Mouse (Mus musculus): ENCODE results near the gene Gabpb2. TPM values are rescaled to one million over a fixed set of nuclear protein-coding genes. Genes with fewer than 3 reads are reported as not detected.

The Gabpb2 gene
- total and polyA plus RNA-seq, 3 experiments: 4.5 to 21.1 (median 19.0) TPM

Small RNAs within 50 kb of the gene (microRNA-seq; reads per million reads assigned to microRNA genes)
- gene Mir8099-1: 0 reads per million in 2 experiments

Other genes with a start within 250 kb of the Gabpb2 start
- 10 to 100 TPM; 57.0 to 68.7 TPM for gene Pi4kb, start 243.2 kb downstream of the Gabpb2 start, total RNA-seq (2021)
- gene Pi4kb, start 243.2 kb downstream of the Gabpb2 start, polyA plus RNA-seq (2012; rRNA removed): 29.3 and 29.9 TPM in 2 replicates
- 10 to 100 TPM; 26.3 to 29.5 TPM for gene Zfp687, start 202.5 kb downstream of the Gabpb2 start, total RNA-seq (2021)
- gene Zfp687, start 202.5 kb downstream of the Gabpb2 start, polyA plus RNA-seq (2012; rRNA removed): 27.9 and 32.0 TPM in 2 replicates
- gene Psmd4, start 175.3 kb downstream of the Gabpb2 start, total RNA-seq (2021): 100 to 1,000 TPM; 312 to 335 TPM
- 105 and 114 TPM in 2 replicates for gene Psmd4, start 175.3 kb downstream of the Gabpb2 start, polyA plus RNA-seq (2012; rRNA removed)
- 10 to 100 TPM; 40.8 to 49.9 TPM for gene Pip5k1a, start 111.0 kb downstream of the Gabpb2 start, total RNA-seq (2021)
- 16.4 and 18.7 TPM in 2 replicates for gene Pip5k1a, start 111.0 kb downstream of the Gabpb2 start, polyA plus RNA-seq (2012; rRNA removed)
- 10 to 100 TPM; 52.4 to 64.0 TPM for gene Vps72, start 106.9 kb downstream of the Gabpb2 start, total RNA-seq (2021)
- 82.4 and 83.0 TPM in 2 replicates for gene Vps72, start 106.9 kb downstream of the Gabpb2 start, polyA plus RNA-seq (2012; rRNA removed)
- under 1 TPM; 0.48 to 0.52 TPM for gene Tmod4, start 93.4 kb downstream of the Gabpb2 start, total RNA-seq (2021)
- 0.17 and 0.30 TPM in 2 replicates for gene Tmod4, start 93.4 kb downstream of the Gabpb2 start, polyA plus RNA-seq (2012; rRNA removed)
- 10 to 100 TPM; 33.4 to 37.0 TPM for gene Scnm1, start 83.9 kb downstream of the Gabpb2 start, total RNA-seq (2021)
- 17.6 and 18.6 TPM in 2 replicates for gene Scnm1, start 83.9 kb downstream of the Gabpb2 start, polyA plus RNA-seq (2012; rRNA removed)
- gene Lysmd1, start 83.8 kb downstream of the Gabpb2 start, total RNA-seq (2021): 1 to 10 TPM; 7.1 to 9.0 TPM
- gene Lysmd1, start 83.8 kb downstream of the Gabpb2 start, polyA plus RNA-seq (2012; rRNA removed): 3.7 and 4.7 TPM in 2 replicates
- 1 to 10 TPM; 2.0 to 2.2 TPM for gene Tnfaip8l2, start 75.6 kb downstream of the Gabpb2 start, total RNA-seq (2021)
- 3.7 and 4.9 TPM in 2 replicates for gene Tnfaip8l2, start 75.6 kb downstream of the Gabpb2 start, polyA plus RNA-seq (2012; rRNA removed)
- 1 to 10 TPM; 2.6 to 3.8 TPM for gene Sema6c, start 57.5 kb downstream of the Gabpb2 start, total RNA-seq (2021)
- 8.6 and 12.4 TPM in 2 replicates for gene Sema6c, start 57.5 kb downstream of the Gabpb2 start, polyA plus RNA-seq (2012; rRNA removed)
- 100 to 1,000 TPM in 1 of 2 experiments, 10 to 100 TPM in 1; 89.7 to 102 TPM for gene Cdc42se1, start 10.8 kb upstream of the Gabpb2 start, total RNA-seq (2021)
- 46.1 and 53.0 TPM in 2 replicates for gene Cdc42se1, start 10.8 kb upstream of the Gabpb2 start, polyA plus RNA-seq (2012; rRNA removed)
- gene Mllt11, start 14.3 kb upstream of the Gabpb2 start, total RNA-seq (2021): 1 to 10 TPM; 8.0 to 8.7 TPM
- 7.2 and 9.2 TPM in 2 replicates for gene Mllt11, start 14.3 kb upstream of the Gabpb2 start, polyA plus RNA-seq (2012; rRNA removed)
- gene Gm128, start 23.7 kb upstream of the Gabpb2 start, total RNA-seq (2021): under 1 TPM in 1 of 2 experiments, not detected in 1; 0.21 TPM
- gene Gm128, start 23.7 kb upstream of the Gabpb2 start, polyA plus RNA-seq (2012; rRNA removed): 0.20 and 0.22 TPM in 2 replicates
- gene Bnipl, start 33.3 kb upstream of the Gabpb2 start, total RNA-seq (2021): not detected
- gene Bnipl, start 33.3 kb upstream of the Gabpb2 start, polyA plus RNA-seq (2012; rRNA removed): not detected in 2 replicates
- 100 to 1,000 TPM; 131 to 139 TPM for gene Mindy1, start 63.4 kb upstream of the Gabpb2 start, total RNA-seq (2021)
- 209 and 296 TPM in 2 replicates for gene Mindy1, start 63.4 kb upstream of the Gabpb2 start, polyA plus RNA-seq (2012; rRNA removed)
- 10 to 100 TPM; 26.3 to 31.1 TPM for gene Prune1, start 64.2 kb upstream of the Gabpb2 start, total RNA-seq (2021)
- 14.1 and 15.4 TPM in 2 replicates for gene Prune1, start 64.2 kb upstream of the Gabpb2 start, polyA plus RNA-seq (2012; rRNA removed)
- 1 to 10 TPM; 1.2 to 2.5 TPM for gene Anxa9, start 89.3 kb upstream of the Gabpb2 start, total RNA-seq (2021)
- gene Anxa9, start 89.3 kb upstream of the Gabpb2 start, polyA plus RNA-seq (2012; rRNA removed): 0.88 and 1.3 TPM in 2 replicates
- 100 to 1,000 TPM; 224 to 263 TPM for gene Cers2, start 96.9 kb upstream of the Gabpb2 start, total RNA-seq (2021)
- 78.7 and 99.1 TPM in 2 replicates for gene Cers2, start 96.9 kb upstream of the Gabpb2 start, polyA plus RNA-seq (2012; rRNA removed)
- gene Setdb1, start 139.3 kb upstream of the Gabpb2 start, total RNA-seq (2021): 10 to 100 TPM; 20.7 to 21.7 TPM
- 6.9 and 7.6 TPM in 2 replicates for gene Setdb1, start 139.3 kb upstream of the Gabpb2 start, polyA plus RNA-seq (2012; rRNA removed)
- gene 4930558C23Rik, start 184.9 kb upstream of the Gabpb2 start, total RNA-seq (2021): not detected
- not detected in 2 replicates for gene 4930558C23Rik, start 184.9 kb upstream of the Gabpb2 start, polyA plus RNA-seq (2012; rRNA removed)
- gene Arnt, start 216.5 kb upstream of the Gabpb2 start, total RNA-seq (2021): 10 to 100 TPM; 52.6 to 63.4 TPM
- gene Arnt, start 216.5 kb upstream of the Gabpb2 start, polyA plus RNA-seq (2012; rRNA removed): 49.3 and 53.9 TPM in 2 replicates